Mouse (Mus musculus) liver, embryonic 14.5 days (tissue): ENCODE data around the gene Phka1. TPM values are rescaled to one million over a fixed set of nuclear protein-coding genes. Genes with fewer than 3 reads are reported as not detected.

Source experiments
- ATAC-seq: fragments of 200-750 bp; cut with Nextera tagmentation; 2 replicates; pipeline ENCODE4 v1.8.0; 2017; ENCODE audit warnings: moderate number of reproducible peaks, mild to moderate bottlenecking, moderate library complexity; ENCODE audit not compliant: insufficient read depth
- DNase-seq, 3 experiments: peaks; one replicate each; pipeline ENCODE4 v3.0.0-alpha.2; 2012 to 2013; ENCODE audit warnings: low read depth in 3 of 3, low spot score in 3 of 3
- H3K27ac ChIP-seq: fragments of 300-500 bp; sonication (generic); 2 replicates; pipeline ENCODE4 v1.5.1; 2014; ENCODE audit warnings: moderate library complexity, mild to moderate bottlenecking, control low read depth, inconsistent platforms
- H3K27me3 ChIP-seq: fragments of 300-500 bp; sonication (generic); 2 replicates; pipeline ENCODE4 v1.6.1; 2014; ENCODE audit warnings: mild to moderate bottlenecking, low read length, moderate library complexity; ENCODE audit not compliant: control insufficient read depth, insufficient read depth
- H3K36me3 ChIP-seq: fragments of 300-500 bp; sonication (generic); replicated peaks from 2 replicates; pipeline ENCODE4 v1.6.1; 2014; ENCODE audit warnings: low read depth; ENCODE audit not compliant: control insufficient read depth, insufficient read depth
- H3K4me1 ChIP-seq, 2 experiments: fragments of 200-500 bp in 1 of 2; fragments of 300-500 bp in 1 of 2; sonication (generic) in 1 of 2; replicated peaks; 2 replicates each; pipeline ENCODE4 v1.6.1; 2012 to 2014; ENCODE audit warnings: antibody characterized with exemption in 1 of 2, inconsistent platforms in 1 of 2, low read length in 1 of 2; ENCODE audit not compliant: control insufficient read depth in 2 of 2, insufficient read depth in 2 of 2
- H3K4me2 ChIP-seq: fragments of 300-500 bp; sonication (generic); 2 replicates; pipeline ENCODE4 v1.6.1; 2014; ENCODE audit warnings: low read depth, mild to moderate bottlenecking, control low read depth, moderate library complexity
- H3K4me3 ChIP-seq, 2 experiments: fragments of 200-500 bp in 1 of 2; fragments of 300-500 bp in 1 of 2; sonication (generic) in 1 of 2; 2 replicates each; pipeline ENCODE4 v1.5.1; 2012 to 2014; ENCODE audit warnings: low read depth in 2 of 2, low read length in 2 of 2, mild to moderate bottlenecking in 2 of 2, control low read depth in 1 of 2, inconsistent platforms in 1 of 2, moderate library complexity in 1 of 2; ENCODE audit not compliant: insufficient read depth in 1 of 2
- H3K9ac ChIP-seq: fragments of 300-500 bp; sonication (generic); replicated peaks from 2 replicates; pipeline ENCODE4 v1.6.1; 2014; ENCODE audit warnings: mild to moderate bottlenecking, control low read depth, moderate library complexity
- H3K9me3 ChIP-seq: fragments of 300-500 bp; sonication (generic); 2 replicates; pipeline ENCODE4 v1.6.1; 2016; ENCODE audit warnings: low read length, mixed read lengths; ENCODE audit not compliant: control insufficient read depth
- CTCF ChIP-seq: IDR thresholded peaks from 2 replicates; pipeline ENCODE4 v1.5.1; 2016; ENCODE audit warnings: antibody characterized with exemption, low read depth, control low read depth
- EP300 ChIP-seq: IDR thresholded peaks from 2 replicates; pipeline ENCODE4 v1.6.1; 2016; ENCODE audit warnings: antibody characterized with exemption, low read depth
- WGBS: fragments of 180-500 bp; shearing (Covaris S2); extraction: QIAGEN DNeasy Blood & Tissue Kit; methylation state at CpG from one replicate; pipeline ENCODE4 v1.1.7; 2014; ENCODE audit not compliant: insufficient replicate concordance; 5-methylcytosine and 5-hydroxymethylcytosine counted together
- polyA plus RNA-seq, 2 experiments: library from polyadenylated mRNA; depleted of rRNA in 1 of 2; stranded (reverse) in 1 of 2; unstranded in 1 of 2; fragments of >200 nt; fragmentation: Nextera tagmentation in 1 of 2; extraction: Ambion mirVana in 1 of 2; gene quantifications; 2 replicates each; pipeline versions ENCODE4 v1.2.1 to v1.2.3; 2012 to 2014

Gene Phka1
- polyA plus RNA-seq, 2 experiments = 0.57 to 0.84 TPM

- Histone ChIP-seq H3K9ac (no peak overlapping the region), H3K27me3 (no peaks in the 10 kb centered on the region), H3K4me1 (peaks cover 0 to 3% of the 10 kb centered on the region in 2 experiments; a peak in 1 of 4 replicates), H3K4me2 (no peak overlapping the region), H3K4me3 (no peak overlapping the region), H3K27ac (no peak overlapping the region), H3K9me3 (no peaks in the 10 kb centered on the region), H3K36me3 (no peaks in the 10 kb centered on the region)
- TF ChIP-seq EP300 = no peak
- no peak for TF ChIP-seq CTCF
- DNase-seq (no peak), ATAC-seq (no peak)
- WGBS = 42% methylated on average over 3 of the region's 3 CpGs
Measured at GRCm38 (mm10) chrX:102478481-102478880, 165.6 kb downstream of the Phka1 start.

- 29% methylated on average over 3 of the region's 3 CpGs for WGBS
- peaks cover 0 to 3% of the 10 kb centered on the region in 2 experiments; a peak in 1 of 4 replicates for H3K4me1 ChIP-seq
- H3K4me2 ChIP-seq = no peak overlapping the region
- H3K27me3 ChIP-seq = no peaks in the 10 kb centered on the region
- no peak overlapping the region for H3K4me3 ChIP-seq
- no peaks in the 10 kb centered on the region for H3K36me3 ChIP-seq
- H3K9me3 ChIP-seq = no peaks in the 10 kb centered on the region
- peak in 2 of 3 experiments; percentile 2 to 3 for DNase-seq
- H3K27ac ChIP-seq = no peak overlapping the region
- TF ChIP-seq CTCF (peak; percentile 65), EP300 (no peak)
- no peak overlapping the region for H3K9ac ChIP-seq
- ATAC-seq = no peak
Measured at GRCm38 (mm10) chrX:102476784-102477183, 167.3 kb downstream of the Phka1 start.

- Histone ChIP-seq H3K4me3 (no peak overlapping the region), H3K36me3 (no peaks in the 10 kb centered on the region), H3K4me1 (peaks cover 0 to 3% of the 10 kb centered on the region in 2 experiments; a peak in 1 of 4 replicates), H3K27ac (no peak overlapping the region), H3K27me3 (no peaks in the 10 kb centered on the region), H3K4me2 (no peak overlapping the region), H3K9ac (no peak overlapping the region), H3K9me3 (no peaks in the 10 kb centered on the region)
- ATAC-seq = no peak
- 69% methylated on average over 5 of the region's 5 CpGs for WGBS
- no peak for DNase-seq
- TF ChIP-seq CTCF (no peak), EP300 (no peak)
Measured at GRCm38 (mm10) chrX:102475555-102475954, 168.5 kb downstream of the Phka1 start.

Other genes with a start within 250 kb of the Phka1 start
- 1.3 and 2.3 TPM in 2 replicates for gene Hdac8, start 138.9 kb downstream of the Phka1 start, polyA plus RNA-seq (2012; rRNA removed)
- 0.43 and 0.92 TPM in 2 replicates for gene Hdac8, start 138.9 kb downstream of the Phka1 start, polyA plus RNA-seq (2014; fragmentation: Nextera tagmentation; extraction: Ambion mirVana)
- not detected in 2 replicates for gene Gm3880, start 42.7 kb upstream of the Phka1 start, polyA plus RNA-seq (2012; rRNA removed)
- not detected in 2 replicates for gene Gm3880, start 42.7 kb upstream of the Phka1 start, polyA plus RNA-seq (2014; fragmentation: Nextera tagmentation; extraction: Ambion mirVana)
- not detected in 2 replicates for gene Gm9112, start 63.4 kb upstream of the Phka1 start, polyA plus RNA-seq (2012; rRNA removed)
- gene Gm9112, start 63.4 kb upstream of the Phka1 start, polyA plus RNA-seq (2014; fragmentation: Nextera tagmentation; extraction: Ambion mirVana) = not detected in 2 replicates
- gene Dmrtc1b, start 63.6 kb upstream of the Phka1 start, polyA plus RNA-seq (2012; rRNA removed) = not detected in 2 replicates
- not detected in 2 replicates for gene Dmrtc1b, start 63.6 kb upstream of the Phka1 start, polyA plus RNA-seq (2014; fragmentation: Nextera tagmentation; extraction: Ambion mirVana)
- gene Dmrtc1c1, start 158.7 kb upstream of the Phka1 start, polyA plus RNA-seq (2012; rRNA removed) = not detected in 2 replicates
- gene Dmrtc1c1, start 158.7 kb upstream of the Phka1 start, polyA plus RNA-seq (2014; fragmentation: Nextera tagmentation; extraction: Ambion mirVana) = not detected in 2 replicates
- gene Dmrtc1c2, start 210.4 kb upstream of the Phka1 start, polyA plus RNA-seq (2012; rRNA removed) = not detected in 2 replicates
- gene Dmrtc1c2, start 210.4 kb upstream of the Phka1 start, polyA plus RNA-seq (2014; fragmentation: Nextera tagmentation; extraction: Ambion mirVana) = not detected in 2 replicates
- gene 1700031F05Rik, start 223.7 kb upstream of the Phka1 start, polyA plus RNA-seq (2012; rRNA removed) = not detected in 2 replicates
- not detected in 2 replicates for gene 1700031F05Rik, start 223.7 kb upstream of the Phka1 start, polyA plus RNA-seq (2014; fragmentation: Nextera tagmentation; extraction: Ambion mirVana)